Mouse (Mus musculus): ENCODE results near the gene Rnd1.
A peak's percentile ranks its signal among the peaks of the same experiment; 100 is the strongest.

The Rnd1 gene

GRCm38 (mm10) chr15:98676940-98677728, at the start of gene Rnd1:
Rnd1 (minus strand) TSS chr15:98677461.
- DNase-seq (ENCODE audit: inconsistent age in 2 of 2, low spot score in 1 of 2): peak; percentile 87 to 94

GRCm38 (mm10) chr15:98726746-98727145, 49.5 kb upstream of the Rnd1 start:
- no peak for DNase-seq (ENCODE audit: inconsistent age in 2 of 2, low spot score in 1 of 2)

GRCm38 (mm10) chr15:98726079-98726478, 48.8 kb upstream of the Rnd1 start:
- DNase-seq (ENCODE audit: inconsistent age in 2 of 2, low spot score in 1 of 2): no peak

- no peak for DNase-seq (ENCODE audit: inconsistent age in 2 of 2, low spot score in 1 of 2)
These were observed 47.2 kb upstream of the Rnd1 start for GRCm38 (mm10) chr15:98724441-98724840.

GRCm38 (mm10) chr15:98722854-98723253, 45.6 kb upstream of the Rnd1 start:
- no peak for DNase-seq (ENCODE audit: inconsistent age in 2 of 2, low spot score in 1 of 2)

GRCm38 (mm10) chr15:98722191-98722590, 44.9 kb upstream of the Rnd1 start:
- DNase-seq (ENCODE audit: inconsistent age in 2 of 2, low spot score in 1 of 2): no peak

GRCm38 (mm10) chr15:98717301-98717700, 40.0 kb upstream of the Rnd1 start:
- no peak for DNase-seq (ENCODE audit: inconsistent age in 2 of 2, low spot score in 1 of 2)

GRCm38 (mm10) chr15:98714230-98714652, 37.0 kb upstream of the Rnd1 start:
- DNase-seq (ENCODE audit: inconsistent age in 2 of 2, low spot score in 1 of 2): no peak

- DNase-seq (ENCODE audit: inconsistent age in 2 of 2, low spot score in 1 of 2): peak; percentile 52 to 78
These were observed 33.2 kb upstream of the Rnd1 start for GRCm38 (mm10) chr15:98710442-98710841.

GRCm38 (mm10) chr15:98707766-98708372, 30.6 kb upstream of the Rnd1 start, which contains the start of gene Ccdc65:
Ccdc65 (plus strand) TSS chr15:98708207.
- peak; percentile 82 to 94 for DNase-seq (ENCODE audit: inconsistent age in 2 of 2, low spot score in 1 of 2)

- DNase-seq (ENCODE audit: inconsistent age in 2 of 2, low spot score in 1 of 2): no peak
These were observed 27.1 kb upstream of the Rnd1 start for GRCm38 (mm10) chr15:98704312-98704711.

- peak; percentile 85 to 94 for DNase-seq (ENCODE audit: inconsistent age in 2 of 2, low spot score in 1 of 2)
These were observed 22.2 kb upstream of the Rnd1 start for GRCm38 (mm10) chr15:98699190-98700105.

- no peak for DNase-seq (ENCODE audit: inconsistent age in 2 of 2, low spot score in 1 of 2)
These were observed 19.0 kb upstream of the Rnd1 start for GRCm38 (mm10) chr15:98696216-98696615.

GRCm38 (mm10) chr15:98695726-98696125, 18.5 kb upstream of the Rnd1 start:
- no peak for DNase-seq (ENCODE audit: inconsistent age in 2 of 2, low spot score in 1 of 2)

GRCm38 (mm10) chr15:98692171-98692715, 15.0 kb upstream of the Rnd1 start:
- DNase-seq (ENCODE audit: inconsistent age in 2 of 2, low spot score in 1 of 2): peak; percentile 37 to 56

- DNase-seq (ENCODE audit: inconsistent age in 2 of 2, low spot score in 1 of 2): no peak
These were observed 14.4 kb upstream of the Rnd1 start for GRCm38 (mm10) chr15:98691486-98692147.

- no peak for DNase-seq (ENCODE audit: inconsistent age in 2 of 2, low spot score in 1 of 2)
These were observed 12.4 kb upstream of the Rnd1 start for GRCm38 (mm10) chr15:98689682-98690081.

GRCm38 (mm10) chr15:98685926-98686325, 8.7 kb upstream of the Rnd1 start:
- no peak for DNase-seq (ENCODE audit: inconsistent age in 2 of 2, low spot score in 1 of 2)

- DNase-seq (ENCODE audit: inconsistent age in 2 of 2, low spot score in 1 of 2): no peak
These were observed 6.5 kb upstream of the Rnd1 start for GRCm38 (mm10) chr15:98683746-98684145.

- DNase-seq (ENCODE audit: inconsistent age in 2 of 2, low spot score in 1 of 2): no peak
These were observed 5.9 kb upstream of the Rnd1 start for GRCm38 (mm10) chr15:98683177-98683576.

GRCm38 (mm10) chr15:98681633-98682032, 4.4 kb upstream of the Rnd1 start:
- DNase-seq (ENCODE audit: inconsistent age in 2 of 2, low spot score in 1 of 2): no peak
